Comparison of ENCODE assay signal across 8 mouse cellular contexts in the genomic region with DNA sequence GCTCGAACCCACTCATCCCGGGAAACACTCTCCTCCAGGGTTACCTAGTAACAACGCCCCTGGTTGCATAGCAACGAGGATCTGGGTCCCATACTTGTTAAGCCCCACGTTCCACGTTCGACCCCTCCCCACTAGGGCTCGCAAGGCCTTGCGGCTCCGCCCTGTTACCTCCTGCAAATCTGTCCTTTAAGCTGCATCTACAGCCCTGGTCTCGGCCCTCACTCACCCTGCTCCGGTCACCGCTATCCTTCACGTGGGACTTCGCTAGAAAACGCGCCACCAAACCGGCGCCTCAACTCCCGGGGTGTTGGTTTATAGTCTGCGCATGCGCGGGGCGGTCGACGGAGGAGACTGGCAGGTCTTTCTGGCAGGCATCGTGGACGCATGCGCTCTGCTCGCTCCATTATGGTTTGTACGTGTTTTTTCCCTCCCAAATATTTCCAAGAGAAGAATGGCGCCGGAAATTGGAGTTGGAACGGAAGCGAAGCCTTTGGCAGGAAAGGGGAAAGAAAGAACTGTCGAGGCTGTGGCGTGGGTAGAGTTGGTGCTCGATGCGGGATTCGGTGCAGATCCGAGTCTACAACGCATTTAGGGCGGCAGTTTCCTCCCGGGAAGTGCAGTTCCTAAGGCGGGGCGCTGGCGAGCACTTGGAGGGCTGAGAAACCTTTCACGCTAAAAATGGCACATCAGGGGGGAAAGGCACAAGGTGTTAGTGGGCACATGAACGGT. TPM values are rescaled to one million over a fixed set of nuclear protein-coding genes. Genes with fewer than 3 reads are reported as not detected.
DNase-seq lines count a peak whose midpoint lies in the region; ATAC-seq and TF ChIP-seq lines count a peak whose summit lies in the region.

A gene (minus strand): TSS at position 576 of the 729 bp plus-strand sequence.

- peak; percentile 48 for TF ChIP-seq CTCF in layer of hippocampus, adult 2 months (conservative IDR thresholded peaks at IDR 0.05)
- peak; percentile 42 for TF ChIP-seq CTCF in lung, embryonic 14.5 days (IDR thresholded peaks at IDR 0.05; ENCODE audit: low read depth)
- no peak for TF ChIP-seq CTCF in olfactory bulb, adult 2 months (IDR thresholded peaks at IDR 0.05; ENCODE audit: insufficient read depth, low read depth, low read length)
- TF ChIP-seq CTCF in thymus, adult 2 months (IDR thresholded peaks at IDR 0.05; ENCODE audit: borderline replicate concordance, control insufficient read depth, extremely low read depth, insufficient read depth, low read length, poor library complexity): peak; percentile 45; the same call in 1 of the 2 replicates

- H3K36me3 ChIP-seq in ES-E14 (ENCODE audit: control insufficient read depth, insufficient read depth, low read length, poor library complexity, severe bottlenecking): no peaks in the 10 kb centered on the region
- no peaks in the 10 kb centered on the region for H3K36me3 ChIP-seq in forebrain, embryonic 16.5 days (ENCODE audit: control insufficient read depth, insufficient read depth)
- peaks cover 18% of the 10 kb centered on the region for H3K36me3 ChIP-seq in lung, embryonic 14.5 days (ENCODE audit: insufficient read depth)
- H3K36me3 ChIP-seq in thymus, adult 2 months (ENCODE audit: control insufficient read depth, insufficient read depth, low read length): no peaks in the 10 kb centered on the region

- peak within 1 kb of the TSS; percentile 66; the same call in 1 of the 2 replicates for H3K27ac ChIP-seq in ES-E14 (ENCODE audit: insufficient read depth, low read depth, low read length, poor library complexity, severe bottlenecking)
- H3K27ac ChIP-seq in forebrain, embryonic 16.5 days (ENCODE audit: low read length): peak within 1 kb of the TSS; percentile 96
- H3K27ac ChIP-seq in layer of hippocampus, adult 2 months: peak within 1 kb of the TSS; percentile 95
- H3K27ac ChIP-seq in lung, embryonic 14.5 days (ENCODE audit: low read depth): peak within 1 kb of the TSS; percentile 97
- H3K27ac ChIP-seq in olfactory bulb, adult 2 months (ENCODE audit: insufficient read depth, low read depth, low read length): peak within 1 kb of the TSS; percentile 95
- H3K27ac ChIP-seq in thymus, adult 2 months (ENCODE audit: control insufficient read depth, insufficient read depth, low read length): peak within 1 kb of the TSS; percentile 56; the same call in 1 of the 2 replicates

- in situ Hi-C loops in ES-E14 (cut with MboI; ENCODE audit: low sequenced_read_pairs in 2 of 2, unreplicated experiment in 2 of 2): no loop called here

- H3K4me1 ChIP-seq in ES-E14 (ENCODE audit: control insufficient read depth in 2 of 2, insufficient read depth in 2 of 2, low read length in 2 of 2, poor library complexity in 1 of 2): peaks cover 0 to 18% of the 10 kb centered on the region in 2 experiments; a peak in 2 of 4 replicates
- peaks cover 19% of the 10 kb centered on the region for H3K4me1 ChIP-seq in forebrain, embryonic 16.5 days (replicated peaks; ENCODE audit: control insufficient read depth, insufficient read depth, low read length)
- no peaks in the 10 kb centered on the region for H3K4me1 ChIP-seq in lung, embryonic 14.5 days (ENCODE audit: insufficient read depth)
- H3K4me1 ChIP-seq in olfactory bulb, adult 2 months (ENCODE audit: control insufficient read depth, insufficient read depth, low read length): peaks cover 8% of the 10 kb centered on the region
- H3K4me1 ChIP-seq in thymus, adult 2 months (replicated peaks; ENCODE audit: control insufficient read depth, insufficient read depth, low read length): peaks cover 16% of the 10 kb centered on the region

- under 1% methylated on average over 49 of the region's 49 CpGs for WGBS in forebrain, embryonic 16.5 days
- WGBS in lung, embryonic 14.5 days: under 1% methylated on average over 49 of the region's 49 CpGs
- WGBS in olfactory bulb, adult 2 months: under 1% methylated on average over 49 of the region's 49 CpGs
- under 1% methylated on average over 49 of the region's 49 CpGs for WGBS in thymus, adult 2 months

- H3K4me2 ChIP-seq in forebrain, embryonic 16.5 days (ENCODE audit: low read length): peak within 1 kb of the TSS; percentile 75
- peak within 1 kb of the TSS; percentile 92 for H3K4me2 ChIP-seq in lung, embryonic 14.5 days

- TF ChIP-seq POLR2A in olfactory bulb, adult 2 months (IDR thresholded peaks at IDR 0.05; ENCODE audit: insufficient read depth, low read depth, low read length): peak; percentile 57
- TF ChIP-seq POLR2A in thymus, adult 2 months (IDR thresholded peaks at IDR 0.05; ENCODE audit: control insufficient read depth, extremely low read depth, insufficient read depth, low read length, poor library complexity): peak; percentile 62; the same call in 1 of the 2 replicates

- peak; percentile 93 for ATAC-seq in forebrain, embryonic 16.5 days
- ATAC-seq in lung, embryonic 14.5 days (ENCODE audit: insufficient read depth): peak; percentile 92

- H3K4me3 ChIP-seq in ES-E14 (ENCODE audit: insufficient read depth in 1 of 2, low read depth in 1 of 2, low read length in 2 of 2, poor library complexity in 1 of 2, severe bottlenecking in 1 of 2): peak within 1 kb of the TSS; percentile 84 to 90
- peak within 1 kb of the TSS; percentile 49 for H3K4me3 ChIP-seq in forebrain, embryonic 16.5 days (replicated peaks; ENCODE audit: low read length)
- peak within 1 kb of the TSS; percentile 80 for H3K4me3 ChIP-seq in layer of hippocampus, adult 2 months
- peak within 1 kb of the TSS; percentile 65 for H3K4me3 ChIP-seq in lung, embryonic 14.5 days (ENCODE audit: low read depth, low read length)
- H3K4me3 ChIP-seq in olfactory bulb, adult 2 months (ENCODE audit: insufficient read depth, low read depth, low read length): peak within 1 kb of the TSS; percentile 85
- peak within 1 kb of the TSS; percentile 66 for H3K4me3 ChIP-seq in thymus, adult 2 months (ENCODE audit: control insufficient read depth, insufficient read depth, low read length)

- H3K27me3 ChIP-seq in forebrain, embryonic 16.5 days (replicated peaks; ENCODE audit: control insufficient read depth, insufficient read depth, low read length): no peaks in the 10 kb centered on the region
- H3K27me3 ChIP-seq in lung, embryonic 14.5 days (ENCODE audit: insufficient read depth, low read length): no peaks in the 10 kb centered on the region
- H3K27me3 ChIP-seq in thymus, adult 2 months (ENCODE audit: control insufficient read depth, insufficient read depth, low read length): no peaks in the 10 kb centered on the region

- no peaks in the 10 kb centered on the region for H3K9me3 ChIP-seq in ES-E14 (ENCODE audit: control insufficient read depth, insufficient read depth, low read depth, low read length)
- no peaks in the 10 kb centered on the region for H3K9me3 ChIP-seq in forebrain, embryonic 16.5 days (ENCODE audit: control insufficient read depth, low read length)
- peaks cover 8% of the 10 kb centered on the region; the same call in 1 of the 2 replicates for H3K9me3 ChIP-seq in lung, embryonic 14.5 days (ENCODE audit: low read depth, low read length)

- H3K9ac ChIP-seq in ES-E14 (ENCODE audit: insufficient read depth, low read depth, low read length, poor library complexity, severe bottlenecking): peak within 1 kb of the TSS; percentile 89
- peak within 1 kb of the TSS; percentile 68 for H3K9ac ChIP-seq in forebrain, embryonic 16.5 days (replicated peaks; ENCODE audit: low read depth, low read length)
- peak within 1 kb of the TSS; percentile 64 for H3K9ac ChIP-seq in lung, embryonic 14.5 days

- intact Hi-C loops in heart, postnatal 36 days (cut with DNase I): loop anchor here (2.0 kb wide), 1 partner anchor 167 kb away; no protein-coding TSS in a partner anchor

- peak; percentile 89 for DNase-seq in ES-E14 (ENCODE audit: low read depth, low spot score)
- peak; percentile 97 for DNase-seq in cerebellum, adult 11-12 months
- DNase-seq in heart, postnatal 36 days: peak; percentile 89 to 94
- peak; percentile 92 to 94 for DNase-seq in layer of hippocampus, adult 2 months (ENCODE audit: low spot score in 2 of 2)
- DNase-seq in lung, embryonic 14.5 days: peak; percentile 98
- DNase-seq in thymus, adult 2 months: peak; percentile 89

TF ChIP-seq in ES-E14, 5 proteins besides CTCF, POLR2A, EP300 and RAD21:
- no peak for TF ChIP-seq MAFK (IDR thresholded peaks at IDR 0.05; ENCODE audit: insufficient read depth, low read depth, low read length)
TF ChIP-seq in ES-E14: peak in this region for 0.

RNA-seq across cellular contexts. Expression of the gene that starts here (rescaled TPM):
- total RNA-seq in ES-E14 (2012; rRNA removed): 25.3 and 35.3 TPM in 2 replicates
- 43.7 and 46.1 TPM in 2 replicates for polyA plus RNA-seq in forebrain, embryonic 16.5 days (2015; fragmentation: Nextera tagmentation; extraction: Ambion mirVana)
- 100 to 1,000 TPM in 1 of 2 experiments, 10 to 100 TPM in 1; 97.4 to 107 TPM for total RNA-seq in heart, postnatal 36 days (2021)
- 10 to 100 TPM; 46.4 to 54.5 TPM for total RNA-seq in layer of hippocampus, adult 2 months (2021)
- polyA plus RNA-seq in lung, embryonic 14.5 days (2014; fragmentation: Nextera tagmentation; extraction: Ambion mirVana): 120 and 122 TPM in 2 replicates
- not detected in 2 replicates for polyA plus RNA-seq in olfactory bulb, adult 2 months (2012; ENCODE audit: insufficient read depth, insufficient read length, low replicate concordance, missing spikeins)
- 64.9 and 71.8 TPM in 2 replicates for polyA plus RNA-seq in thymus, adult 2 months (2012; rRNA removed)

Comparison
In these comparisons a context has a peak if more than half of its experiments do, and no peak if none do; other contexts are left out.
1. Peak in every context shown above with its lines: DNase-seq, ATAC-seq, H3K4me3 ChIP-seq and H3K27ac ChIP-seq.
2. RNA of the gene that starts here (polyA plus RNA-seq): 120 to 122 TPM in lung, embryonic 14.5 days, 64.9 to 71.8 TPM in thymus, adult 2 months and 43.7 to 46.1 TPM in forebrain, embryonic 16.5 days; not detected in olfactory bulb, adult 2 months; every median in the first group is over 10 times any median in the second.